Mouse (Mus musculus) CH12.LX (cell line): ENCODE data around the gene Vav2. TPM values are rescaled to one million over a fixed set of nuclear protein-coding genes. Genes with fewer than 3 reads are reported as not detected.

Source experiments
- DNase-seq: peaks from one replicate; pipeline ENCODE4 v3.0.0-alpha.2; 2013; ENCODE audit errors: extremely low read depth
- H3K27ac ChIP-seq: 2 replicates; pipeline ENCODE4 v1.5.1; 2012; ENCODE audit warnings: low read depth, mild to moderate bottlenecking, control low read depth, moderate library complexity; ENCODE audit not compliant: insufficient read depth
- H3K27me3 ChIP-seq: replicated peaks from 2 replicates; pipeline ENCODE3; 2012; ENCODE audit warnings: inconsistent platforms
- H3K36me3 ChIP-seq, 2 experiments: replicated peaks in 1 of 2; 2 replicates each; pipeline versions ENCODE3 to v1.6.1; 2012; ENCODE audit warnings: inconsistent platforms in 1 of 2, low read length in 1 of 2, mild to moderate bottlenecking in 1 of 2, mixed read lengths in 1 of 2, moderate library complexity in 1 of 2; ENCODE audit not compliant: control insufficient read depth in 1 of 2, insufficient read depth in 1 of 2
- H3K4me1 ChIP-seq, 2 experiments: 2 replicates each; pipeline ENCODE4 v1.6.1; 2012; ENCODE audit warnings: inconsistent platforms in 1 of 2, moderate library complexity in 1 of 2; ENCODE audit not compliant: insufficient read depth in 2 of 2, control insufficient read depth in 1 of 2
- H3K4me2 ChIP-seq: 2 replicates; pipeline ENCODE4 v1.6.1; 2012; ENCODE audit warnings: low read depth, mild to moderate bottlenecking, control low read depth; ENCODE audit not compliant: poor library complexity, insufficient read depth, severe bottlenecking
- H3K4me3 ChIP-seq, 3 experiments: fragments of 150-350 bp in 1 of 3; sonication (generic) in 1 of 3; replicated peaks in 1 of 3; 2 replicates each; pipeline versions ENCODE3 to v1.5.1; 2011 to 2012; ENCODE audit warnings: low read depth in 2 of 3, low read length in 2 of 3, mild to moderate bottlenecking in 2 of 3, moderate library complexity in 2 of 3, control low read depth in 1 of 3, improper control_type of control experiment in 1 of 3, inconsistent platforms in 1 of 3, mixed read lengths in 1 of 3; ENCODE audit not compliant: poor library complexity in 1 of 3
- H3K79me2 ChIP-seq: replicated peaks from 2 replicates; pipeline ENCODE4 v1.6.1; 2012; ENCODE audit warnings: mild to moderate bottlenecking, moderate library complexity; ENCODE audit not compliant: control insufficient read depth, poor library complexity, insufficient read depth, severe bottlenecking; ENCODE audit errors: extremely low read depth
- H3K9ac ChIP-seq: 2 replicates; pipeline ENCODE4 v1.6.1; 2012; ENCODE audit warnings: low read depth, mild to moderate bottlenecking, control low read depth, moderate library complexity; ENCODE audit not compliant: insufficient read depth
- H3K9me3 ChIP-seq: replicated peaks from 2 replicates; pipeline ENCODE3; 2012; ENCODE audit warnings: low read length, inconsistent platforms, mixed read lengths
- CHD1 ChIP-seq: IDR thresholded peaks from 2 replicates; pipeline ENCODE4 v1.6.1; 2012; ENCODE audit warnings: low read depth, low read length, improper control_type of control experiment, inconsistent platforms
- KAT2A ChIP-seq: IDR thresholded peaks from 2 replicates; pipeline ENCODE4 v1.6.1; 2012; ENCODE audit warnings: low read length, improper control_type of control experiment, inconsistent platforms; ENCODE audit not compliant: insufficient replicate concordance
- MAZ ChIP-seq: IDR thresholded peaks from 2 replicates; pipeline ENCODE4 v1.6.1; 2012; ENCODE audit warnings: low read depth, mild to moderate bottlenecking, inconsistent platforms, low read length, improper control_type of control experiment, moderate library complexity
- MXI1 ChIP-seq: IDR thresholded peaks from 2 replicates; pipeline ENCODE4 v1.6.1; 2011; ENCODE audit warnings: mild to moderate bottlenecking, low read depth, low read length, improper control_type of control experiment
- MYC ChIP-seq: IDR thresholded peaks from 2 replicates; pipeline ENCODE4 v1.6.1; 2011; ENCODE audit warnings: low read depth, mild to moderate bottlenecking, improper control_type of control experiment, low read length
- NELFE ChIP-seq: IDR thresholded peaks from 2 replicates; pipeline ENCODE4 v1.6.1; 2011; ENCODE audit warnings: low read depth, low read length, improper control_type of control experiment
- TBP ChIP-seq: conservative IDR thresholded peaks from 2 replicates; pipeline ENCODE4 v1.6.1; 2011; ENCODE audit warnings: low read depth, low read length, improper control_type of control experiment
- TCF12 ChIP-seq: IDR thresholded peaks from 2 replicates; pipeline ENCODE4 v1.6.1; 2014; ENCODE audit warnings: low read depth, mild to moderate bottlenecking, inconsistent platforms, low read length, improper control_type of control experiment
- dilution Hi-C: fragments of 300-500 bp; cut with MboI; formaldehyde crosslinking; loops from 2 replicates; pipeline ENCODE4 v1.14.3; 2020; ENCODE audit warnings: low sequenced_read_pairs; ENCODE audit not compliant: extremely low pct_unique_long_range_greater_than_20kb, extremely low pct_ligation_motif_present
- in situ Hi-C: fragments of 300-500 bp; cut with MboI; formaldehyde crosslinking; loops from 3 replicates; pipeline ENCODE4 v1.14.3; 2019; ENCODE audit warnings: low sequenced_read_pairs, low pct_ligation_motif_present, low pct_unique_long_range_greater_than_20kb, mixed read lengths
- polyA plus RNA-seq: library from polyadenylated mRNA; unstranded; fragments of >175 nt; gene quantifications from 2 replicates; pipeline ENCODE4 v1.2.1, GENCODE M21; 2012; ENCODE audit warnings: low read depth; ENCODE audit not compliant: insufficient read length
- total RNA-seq, 2 experiments: library from RNA; depleted of rRNA; stranded (reverse); fragments of 300-350 nt in 1 of 2; fragments of >200 nt in 1 of 2; gene quantifications; 2 replicates each; pipeline ENCODE4 v1.2.3; 2012 to 2014

Gene Vav2
- total and polyA plus RNA-seq, 3 experiments = 31.5 to 46.8 (median 46.6) TPM

DNA sequence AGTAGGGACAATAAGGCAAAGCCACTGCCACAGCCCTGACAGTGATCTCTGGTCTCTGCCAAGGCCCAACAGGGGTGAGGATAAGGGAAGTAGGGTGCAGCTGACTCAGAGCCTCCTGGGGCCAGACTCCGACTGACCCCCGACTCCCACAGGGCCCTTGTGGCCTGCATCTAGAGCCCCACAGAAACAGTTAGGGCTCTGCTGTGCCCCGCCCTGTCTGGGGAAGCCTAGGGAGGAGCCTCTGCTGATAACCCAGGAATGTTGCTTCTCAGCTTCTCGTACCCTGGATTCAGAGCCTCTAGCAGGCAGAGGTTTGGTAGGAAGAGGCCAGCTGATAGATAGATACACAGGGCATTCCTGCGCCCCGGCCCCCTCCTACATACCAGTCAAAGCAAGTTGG, 99.8 kb downstream of the Vav2 start:
- in situ Hi-C loops = no loop called here
- Histone ChIP-seq H3K9me3 (no peaks in the 10 kb centered on the region), H3K27me3 (no peaks in the 10 kb centered on the region), H3K27ac (no peak overlapping the region), H3K4me3 (no peak overlapping the region), H3K4me2 (no peak overlapping the region), H3K9ac (no peak overlapping the region), H3K4me1 (peaks cover 25 to 91% of the 10 kb centered on the region in 2 experiments), H3K79me2 (peaks cover 59% of the 10 kb centered on the region), H3K36me3 (peaks cover 29 to 87% of the 10 kb centered on the region in 2 experiments)
- dilution Hi-C loops = no loop called here
- TF ChIP-seq KAT2A (no peak), TBP (no peak), NELFE (no peak)
- DNase-seq = no peak

DNA sequence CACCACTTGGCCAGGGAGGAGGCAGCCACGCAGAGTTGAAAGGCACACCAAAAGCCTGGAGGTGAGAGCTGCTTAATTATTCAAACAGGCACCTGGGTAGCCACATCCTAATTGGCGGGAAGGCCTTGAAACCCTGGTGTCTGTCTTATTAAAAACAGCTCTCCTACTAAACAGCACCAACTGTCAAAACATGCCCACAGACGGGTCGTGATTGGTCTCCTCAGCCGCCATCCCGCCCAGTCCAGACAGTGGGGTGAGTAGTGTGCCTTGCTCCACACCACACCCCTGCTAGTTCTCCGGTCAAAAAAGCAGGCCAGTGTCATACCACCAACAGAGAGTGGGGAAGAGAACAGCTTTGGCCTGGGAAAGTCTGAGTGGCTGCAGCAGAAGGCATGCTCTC, 100.5 kb downstream of the Vav2 start:
- no peaks in the 10 kb centered on the region for H3K27me3 ChIP-seq
- peaks cover 61% of the 10 kb centered on the region for H3K79me2 ChIP-seq
- no peak overlapping the region for H3K4me3 ChIP-seq
- in situ Hi-C loops = no loop called here
- no peak overlapping the region for H3K4me2 ChIP-seq
- no peak for TF ChIP-seq MAZ
- TF ChIP-seq TCF12 = no peak
- no peaks in the 10 kb centered on the region for H3K9me3 ChIP-seq
- no peak overlapping the region for H3K27ac ChIP-seq
- peaks cover 26 to 94% of the 10 kb centered on the region in 2 experiments for H3K4me1 ChIP-seq
- peaks cover 24 to 87% of the 10 kb centered on the region in 2 experiments for H3K36me3 ChIP-seq
- no peak for DNase-seq
- no peak overlapping the region for H3K9ac ChIP-seq
- dilution Hi-C loops = no loop called here

- no peak overlapping the region for H3K9ac ChIP-seq
- no peak overlapping the region for H3K4me2 ChIP-seq
- TF ChIP-seq MXI1 (no peak), KAT2A (no peak), MYC (no peak), CHD1 (no peak)
- no peak for DNase-seq
- H3K4me3 ChIP-seq = no peak overlapping the region
- H3K79me2 ChIP-seq = peaks cover 61% of the 10 kb centered on the region
- peaks cover 31 to 96% of the 10 kb centered on the region in 2 experiments for H3K4me1 ChIP-seq
- peaks cover 14 to 84% of the 10 kb centered on the region in 2 experiments for H3K36me3 ChIP-seq
- in situ Hi-C loops (no loop called here), dilution Hi-C loops (no loop called here)
- H3K9me3 ChIP-seq = no peaks in the 10 kb centered on the region
- no peak overlapping the region for H3K27ac ChIP-seq
- no peaks in the 10 kb centered on the region for H3K27me3 ChIP-seq
These were observed 102.1 kb downstream of the Vav2 start for GRCm38 (mm10) chr2:27324690-27325089.
